Mouse (Mus musculus) heart, postnatal 0 days (tissue): ENCODE results near the gene Itpk1.

Experiments
- CTCF ChIP-seq: IDR thresholded peaks from 2 replicates; pipeline ENCODE4 v1.5.1; 2016; ENCODE audit warnings: antibody characterized with exemption, control low read depth, low read depth
- EP300 ChIP-seq: IDR thresholded peaks from 2 replicates; pipeline ENCODE4 v1.6.1; 2016; ENCODE audit warnings: antibody characterized with exemption, low read depth

DNA sequence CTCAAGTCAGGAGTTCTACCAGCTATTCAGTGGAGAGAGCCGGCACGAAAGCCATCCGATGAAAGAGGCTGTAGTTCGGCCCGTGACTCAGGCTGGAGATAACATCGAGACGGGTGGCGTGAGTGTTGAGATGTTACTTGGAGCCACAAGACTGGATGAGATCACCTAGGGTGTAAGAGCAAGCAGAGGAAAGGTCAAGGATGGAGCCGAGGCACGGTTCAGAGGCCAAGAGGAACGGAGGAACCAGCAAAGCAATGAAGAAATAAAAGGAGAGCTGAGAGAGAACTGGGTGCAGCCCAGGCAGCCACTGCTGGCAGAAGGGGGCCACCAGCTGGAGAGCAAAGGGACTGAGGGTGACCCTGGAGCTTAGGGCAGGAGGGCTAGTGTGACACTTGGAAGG lies 3.5 kb upstream of the Itpk1 start:
- peak; percentile 59 for TF ChIP-seq CTCF
- no peak for TF ChIP-seq EP300
